Mouse (Mus musculus) liver, adult 2 months (tissue): ENCODE measurements around the gene Gnb2. TPM values are rescaled to one million over a fixed set of nuclear protein-coding genes. Genes with fewer than 3 reads are reported as not detected.

Source experiments
- DNase-seq: peaks from one replicate; pipeline ENCODE4 v3.0.0-alpha.2; 2011; ENCODE audit warnings: low read depth, low spot score; ENCODE audit errors: extremely low read depth
- H3K27ac ChIP-seq: fragments of 200-500 bp; replicated peaks from 2 replicates; pipeline ENCODE4 v1.5.1; 2012; ENCODE audit warnings: low read depth, mild to moderate bottlenecking, control low read depth, inconsistent platforms, low read length; ENCODE audit not compliant: insufficient read depth
- H3K27me3 ChIP-seq: fragments of 200-500 bp; 2 replicates; pipeline ENCODE4 v1.6.1; 2012; ENCODE audit warnings: mild to moderate bottlenecking, moderate library complexity, low read length, inconsistent platforms; ENCODE audit not compliant: control insufficient read depth, insufficient read depth
- H3K36me3 ChIP-seq: fragments of 200-500 bp; 2 replicates; pipeline ENCODE4 v1.6.1; 2012; ENCODE audit warnings: low read length, inconsistent platforms; ENCODE audit not compliant: control insufficient read depth, insufficient read depth
- H3K4me1 ChIP-seq: fragments of 200-500 bp; 2 replicates; pipeline ENCODE4 v1.6.1; 2011; ENCODE audit warnings: low read length; ENCODE audit not compliant: control insufficient read depth, insufficient read depth
- H3K4me3 ChIP-seq: fragments of 200-500 bp; 2 replicates; pipeline ENCODE4 v1.5.1; 2011; ENCODE audit warnings: low read depth, mild to moderate bottlenecking, control low read depth, low read length, moderate library complexity; ENCODE audit not compliant: insufficient read depth
- H3K79me2 ChIP-seq: fragments of 200-500 bp; 2 replicates; pipeline ENCODE4 v1.6.1; 2012; ENCODE audit warnings: inconsistent platforms, mild to moderate bottlenecking, low read length, moderate library complexity; ENCODE audit not compliant: control insufficient read depth, insufficient read depth
- H3K9ac ChIP-seq: fragments of 200-500 bp; 2 replicates; pipeline ENCODE4 v1.6.1; 2012; ENCODE audit warnings: low read depth, mild to moderate bottlenecking, control low read depth, inconsistent platforms, low read length
- CTCF ChIP-seq: fragments of 200-500 bp; IDR thresholded peaks from 2 replicates; pipeline ENCODE4 v1.5.1; 2011; ENCODE audit warnings: low read depth, low read length, control low read depth
- POLR2A ChIP-seq: fragments of 200-500 bp; IDR thresholded peaks from 2 replicates; pipeline ENCODE4 v1.6.1; 2011; ENCODE audit warnings: low read length, control low read depth; ENCODE audit not compliant: insufficient read depth; ENCODE audit errors: extremely low read depth
- WGBS: fragments of 180-500 bp; shearing (Covaris S2); methylation state at CpG from one replicate; pipeline ENCODE4 v1.1.7; 2018; 5-methylcytosine and 5-hydroxymethylcytosine counted together
- polyA plus RNA-seq: library from polyadenylated mRNA; depleted of rRNA; stranded (reverse); fragments of >200 nt; gene quantifications from 2 replicates; pipeline ENCODE4 v1.2.3, GENCODE M21; 2012
- total RNA-seq: library from RNA; depleted of rRNA; stranded (reverse); fragments of >200 nt; gene quantifications from 2 replicates; pipeline ENCODE4 v1.2.3, GENCODE M21; 2014

Gnb2 gene
- total and polyA plus RNA-seq, 2 experiments: 87.2 to 431 TPM

DNA sequence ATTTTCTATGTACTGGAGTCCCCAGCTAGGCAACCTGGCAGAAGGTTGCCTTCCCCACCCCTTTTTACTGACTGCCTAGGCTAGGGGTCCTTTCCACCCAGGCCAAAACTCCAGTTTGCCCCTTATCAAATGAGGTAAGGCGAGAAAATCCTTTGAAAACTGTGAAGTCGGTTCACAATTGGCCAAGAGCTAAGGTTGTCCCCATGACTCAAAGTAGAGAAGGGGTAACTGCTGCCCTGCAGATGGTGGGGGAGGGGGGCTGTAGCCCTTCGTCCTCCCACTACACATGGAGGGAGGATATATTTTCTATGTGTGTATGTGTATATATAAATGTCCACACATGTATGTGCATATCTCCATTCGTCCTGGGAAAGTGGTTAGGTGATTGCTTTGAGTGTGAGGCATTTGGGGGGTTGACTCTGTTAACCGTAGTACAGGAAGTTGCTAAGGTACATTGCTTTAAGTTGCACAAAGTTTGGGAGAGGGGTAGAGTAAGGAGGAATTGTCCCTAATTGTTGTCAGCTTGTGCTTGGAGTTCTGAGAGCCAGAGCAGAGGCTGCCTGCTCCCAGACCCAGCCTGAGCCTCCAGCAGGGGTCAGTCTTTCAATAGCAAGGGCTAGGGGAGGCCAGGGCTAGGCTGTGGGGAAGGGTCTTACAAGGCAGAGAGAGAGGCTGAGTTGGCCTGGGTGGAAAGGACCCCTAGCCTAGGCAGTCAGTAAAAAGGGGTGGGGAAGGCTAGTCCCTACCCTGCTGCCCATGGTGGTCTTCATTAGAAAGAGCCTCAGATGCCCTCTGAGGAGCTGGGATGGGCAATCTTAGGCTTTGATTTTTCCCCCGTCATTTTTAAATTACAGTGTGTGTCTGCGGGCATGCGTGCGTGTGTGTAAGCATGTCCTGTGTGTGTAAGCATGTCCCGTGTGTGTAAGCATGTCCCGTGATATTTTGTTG, 20.2 kb downstream of the Gnb2 start:
- DNase-seq: no peak
- Histone ChIP-seq H3K79me2 (peaks cover 63% of the 10 kb centered on the region), H3K4me3 (no peak overlapping the region), H3K36me3 (no peaks in the 10 kb centered on the region), H3K4me1 (peaks cover 15% of the 10 kb centered on the region), H3K27ac (no peak overlapping the region), H3K9ac (no peak overlapping the region), H3K27me3 (no peaks in the 10 kb centered on the region)
- WGBS: 78% methylated on average over 11 of the region's 11 CpGs
- TF ChIP-seq CTCF (peak; percentile 73), POLR2A (no peak)

GRCm38 (mm10) chr5:137511706-137512105, 21.6 kb downstream of the Gnb2 start:
- no peak overlapping the region for H3K4me3 ChIP-seq
- H3K9ac ChIP-seq: no peak overlapping the region
- peaks cover 15% of the 10 kb centered on the region for H3K4me1 ChIP-seq
- no peaks in the 10 kb centered on the region for H3K36me3 ChIP-seq
- 74% methylated on average over 3 of the region's 3 CpGs for WGBS
- peaks cover 63% of the 10 kb centered on the region for H3K79me2 ChIP-seq
- no peak for DNase-seq
- no peak overlapping the region for H3K27ac ChIP-seq
- no peak for TF ChIP-seq CTCF
- no peak for TF ChIP-seq POLR2A
- H3K27me3 ChIP-seq: no peaks in the 10 kb centered on the region

DNA sequence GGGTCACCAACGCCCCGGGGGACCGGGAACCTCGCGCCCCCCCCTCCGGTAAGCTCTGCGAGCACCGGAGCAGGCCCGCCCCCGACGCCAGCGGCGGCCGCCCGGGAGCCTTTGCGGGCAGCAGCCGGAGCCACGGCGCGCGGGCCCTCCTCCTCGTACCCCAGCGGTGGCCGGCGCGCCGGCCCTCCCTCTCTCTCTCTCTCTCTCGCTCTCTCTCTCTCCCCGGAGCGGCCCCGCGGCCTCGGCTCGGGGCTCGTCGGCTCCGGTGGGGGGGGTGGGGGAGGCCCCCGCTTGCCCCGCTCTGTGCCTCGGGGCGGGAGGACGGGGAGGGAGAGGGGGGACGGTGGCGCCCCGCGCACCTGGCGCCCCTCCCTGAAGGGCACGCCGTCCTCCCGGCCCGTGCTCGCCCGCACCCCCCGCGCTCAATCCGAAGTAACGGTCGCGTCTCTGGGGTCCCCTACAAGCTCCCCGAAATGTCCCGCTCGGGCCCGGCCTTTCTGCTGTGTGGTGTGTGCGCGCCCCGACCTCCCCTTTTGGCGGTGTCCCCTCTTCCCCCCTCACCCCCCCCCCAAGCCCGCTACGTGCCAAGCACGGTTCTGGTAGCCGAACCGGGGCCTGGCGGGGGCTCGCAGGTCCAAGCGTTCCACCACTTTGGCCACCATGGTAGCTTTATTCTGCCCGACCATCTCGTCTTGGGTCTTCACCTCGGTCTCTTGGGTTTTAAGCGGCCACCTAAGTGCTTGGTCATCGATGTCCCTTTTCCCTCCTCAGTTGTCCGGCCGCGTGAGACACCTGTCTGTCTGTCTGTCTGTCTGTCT, 22.5 kb downstream of the Gnb2 start:
- Histone ChIP-seq H3K27ac (peak overlapping the region; percentile 48), H3K9ac (peak overlapping the region; percentile 99), H3K4me1 (peaks cover 15% of the 10 kb centered on the region), H3K27me3 (no peaks in the 10 kb centered on the region), H3K36me3 (no peaks in the 10 kb centered on the region), H3K79me2 (peaks cover 59% of the 10 kb centered on the region), H3K4me3 (peak overlapping the region; percentile 97)
- no peak for DNase-seq
- TF ChIP-seq CTCF (no peak), POLR2A (no peak)
- WGBS: 1% methylated on average over 45 of the region's 83 CpGs

- H3K27ac ChIP-seq: peak overlapping the region; percentile 62; the same call in 1 of the 2 replicates
- H3K79me2 ChIP-seq: peaks cover 55% of the 10 kb centered on the region
- peak overlapping the region; percentile 97 for H3K4me3 ChIP-seq
- peaks cover 15% of the 10 kb centered on the region for H3K4me1 ChIP-seq
- peak overlapping the region; percentile 99 for H3K9ac ChIP-seq
- no peaks in the 10 kb centered on the region for H3K27me3 ChIP-seq
- TF ChIP-seq CTCF (no peak), POLR2A (0 out of 2 replicates have a peak, but pooled peaks have one; percentile 18)
- 1% methylated on average over 51 of the region's 52 CpGs for WGBS
- peak; percentile 33 for DNase-seq
- no peaks in the 10 kb centered on the region for H3K36me3 ChIP-seq
Measured at GRCm38 (mm10) chr5:137510014-137510501, 23.3 kb downstream of the Gnb2 start.

GRCm38 (mm10) chr5:137504041-137504440, 29.3 kb downstream of the Gnb2 start:
- TF ChIP-seq CTCF (0 out of 2 replicates have a peak, but pooled peaks have one; percentile 13), POLR2A (no peak)
- Histone ChIP-seq H3K9ac (no peak overlapping the region), H3K27me3 (no peaks in the 10 kb centered on the region), H3K27ac (no peak overlapping the region), H3K36me3 (no peaks in the 10 kb centered on the region), H3K4me1 (peaks cover 5% of the 10 kb centered on the region), H3K79me2 (no peaks in the 10 kb centered on the region), H3K4me3 (no peak overlapping the region)
- DNase-seq: no peak
- 80% methylated on average over 6 of the region's 6 CpGs for WGBS
